Mouse (Mus musculus): ENCODE measurements around the gene Mertk.
A peak's percentile ranks its signal among the peaks of the same experiment; 100 is the strongest.

Gene Mertk

GRCm38 (mm10) chr2:128722106-128722710 is 23.5 kb downstream of the Mertk start:
- DNase-seq (ENCODE audit: low spot score in 2 of 2), result no peak

GRCm38 (mm10) chr2:128726067-128726466 is 27.3 kb downstream of the Mertk start:
- DNase-seq (ENCODE audit: low spot score in 2 of 2), result no peak

- no peak for DNase-seq (ENCODE audit: low spot score in 2 of 2)
Measured at GRCm38 (mm10) chr2:128726626-128727025, 27.9 kb downstream of the Mertk start.

- no peak for DNase-seq (ENCODE audit: low spot score in 2 of 2)
Measured at GRCm38 (mm10) chr2:128727552-128727951, 28.8 kb downstream of the Mertk start.

- no peak for DNase-seq (ENCODE audit: low spot score in 2 of 2)
Measured at GRCm38 (mm10) chr2:128728066-128728465, 29.3 kb downstream of the Mertk start.

- DNase-seq (ENCODE audit: low spot score in 2 of 2), result no peak
Measured at GRCm38 (mm10) chr2:128729141-128729540, 30.4 kb downstream of the Mertk start.

- no peak for DNase-seq (ENCODE audit: low spot score in 2 of 2)
Measured at GRCm38 (mm10) chr2:128731514-128731913, 32.8 kb downstream of the Mertk start.

GRCm38 (mm10) chr2:128731951-128732350 is 33.2 kb downstream of the Mertk start:
- DNase-seq (ENCODE audit: low spot score in 2 of 2), result no peak

GRCm38 (mm10) chr2:128735089-128735488 is 36.3 kb downstream of the Mertk start:
- no peak for DNase-seq (ENCODE audit: low spot score in 2 of 2)

GRCm38 (mm10) chr2:128737051-128737450 is 38.3 kb downstream of the Mertk start:
- no peak for DNase-seq (ENCODE audit: low spot score in 2 of 2)

GRCm38 (mm10) chr2:128737796-128738195 is 39.0 kb downstream of the Mertk start:
- DNase-seq (ENCODE audit: low spot score in 2 of 2), result no peak

- peak in 1 of 2 experiments; percentile 24 for DNase-seq (ENCODE audit: low spot score in 2 of 2)
Measured at GRCm38 (mm10) chr2:128738725-128739258, 40.0 kb downstream of the Mertk start.

- DNase-seq (ENCODE audit: low spot score in 2 of 2), result no peak
Measured at GRCm38 (mm10) chr2:128745879-128746620, 47.3 kb downstream of the Mertk start.

GRCm38 (mm10) chr2:128746621-128747151 is 47.9 kb downstream of the Mertk start:
- no peak for DNase-seq (ENCODE audit: low spot score in 2 of 2)

- no peak for DNase-seq (ENCODE audit: low spot score in 2 of 2)
Measured at GRCm38 (mm10) chr2:128747433-128748028, 48.8 kb downstream of the Mertk start.

- DNase-seq (ENCODE audit: low spot score in 2 of 2), result no peak
Measured at GRCm38 (mm10) chr2:128748171-128748570, 49.4 kb downstream of the Mertk start.

GRCm38 (mm10) chr2:128751030-128751429 is 52.3 kb downstream of the Mertk start:
- DNase-seq (ENCODE audit: low spot score in 2 of 2), result no peak

GRCm38 (mm10) chr2:128753295-128753873 is 54.6 kb downstream of the Mertk start:
- DNase-seq (ENCODE audit: low spot score in 2 of 2), result no peak

- DNase-seq (ENCODE audit: low spot score in 2 of 2), result no peak
Measured at GRCm38 (mm10) chr2:128755149-128755691, 56.5 kb downstream of the Mertk start.

- no peak for DNase-seq (ENCODE audit: low spot score in 2 of 2)
Measured at GRCm38 (mm10) chr2:128758724-128759340, 60.1 kb downstream of the Mertk start.

- no peak for DNase-seq (ENCODE audit: low spot score in 2 of 2)
Measured at GRCm38 (mm10) chr2:128762008-128762407, 63.3 kb downstream of the Mertk start.

Measured in urinary bladder, adult 18-20 months (tissue).